Mouse (Mus musculus) liver, postnatal 0 days (tissue): ENCODE results near the gene Mfrp.

Source experiments
- CTCF ChIP-seq: sonication (generic); IDR thresholded peaks from 2 replicates; pipeline ENCODE4 v1.5.1; 2016; ENCODE audit warnings: antibody characterized with exemption, low read depth
- EP300 ChIP-seq: IDR thresholded peaks from 2 replicates; pipeline ENCODE4 v1.6.1; 2016; ENCODE audit warnings: antibody characterized with exemption, low read depth, mild to moderate bottlenecking

GRCm38 (mm10) chr9:44079997-44080780 is 21.3 kb upstream of the Mfrp start:
- TF ChIP-seq EP300 (no peak), CTCF (no peak)
